Comparison of ENCODE assay signal across 8 mouse cellular contexts in the genomic region with DNA sequence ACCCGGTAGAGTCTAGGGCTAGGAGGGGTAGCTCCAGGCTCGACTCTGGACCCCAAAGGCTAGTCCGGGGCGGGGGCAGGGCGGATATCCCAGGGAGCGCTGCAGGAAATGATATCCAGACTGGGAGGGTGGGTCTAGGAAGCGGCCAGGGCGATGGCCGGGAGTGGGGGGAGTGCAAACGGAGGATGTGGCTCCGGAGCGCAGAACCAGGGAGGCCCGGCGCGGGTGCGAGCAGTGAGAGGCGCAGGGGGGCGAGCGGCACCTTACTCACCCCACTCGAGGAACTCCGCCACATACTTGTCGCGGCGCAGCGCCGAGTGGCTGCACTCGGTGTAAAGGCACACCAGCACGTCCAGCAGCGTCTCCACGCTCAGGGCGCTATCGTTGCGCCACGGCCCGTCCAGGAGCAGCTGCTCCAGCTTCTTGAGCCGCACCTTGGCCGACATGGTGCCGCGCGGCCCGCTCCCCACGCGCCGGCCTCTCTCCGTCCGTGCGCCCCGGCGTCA. TPM values are rescaled to one million over a fixed set of nuclear protein-coding genes. Genes with fewer than 3 reads are reported as not detected.
DNase-seq lines count a peak whose midpoint lies in the region; ATAC-seq and TF ChIP-seq lines count a peak whose summit lies in the region.

No protein-coding gene starts in this region.

- peak; percentile 54 for DNase-seq in cerebellum, adult 11 months
- no peak for DNase-seq in cerebellum, postnatal 36 days
- DNase-seq in adrenal gland, adult 8-10 months, result peak; percentile 56
- DNase-seq in kidney, postnatal 10 days, result peak; percentile 87
- DNase-seq in lung, postnatal 10 days, result peak; percentile 88
- peak; percentile 56 for DNase-seq in ovary, postnatal 36 days (ENCODE audit: low spot score)

- ATAC-seq in heart, embryonic 14.5 days (ENCODE audit: insufficient number of reproducible peaks, insufficient read depth, low FRiP score, low read depth), result peak; percentile 49

- peak overlapping the region; percentile 55 for H3K27ac ChIP-seq in embryonic fibroblast, embryonic 13.5 days (ENCODE audit: insufficient read depth, low read length)
- H3K27ac ChIP-seq in heart, embryonic 14.5 days (replicated peaks in 1 of 2; ENCODE audit: control insufficient read depth in 1 of 2, insufficient read depth in 1 of 2, low read depth in 2 of 2, low read length in 2 of 2), result peak overlapping the region; percentile 82 to 96

- peak overlapping the region; percentile 95 for H3K9ac ChIP-seq in heart, embryonic 14.5 days (ENCODE audit: low read length)

- 0 out of 2 replicates have a peak, but pooled peaks cover 5% of the 10 kb centered on the region for H3K36me3 ChIP-seq in heart, embryonic 14.5 days (ENCODE audit: control insufficient read depth, insufficient read depth, low read length)

- H3K4me2 ChIP-seq in heart, embryonic 14.5 days (ENCODE audit: low read length), result peak overlapping the region; percentile 71

- no peaks in the 10 kb centered on the region for H3K4me1 ChIP-seq in embryonic fibroblast, embryonic 13.5 days (ENCODE audit: control insufficient read depth, insufficient read depth, low read length)
- H3K4me1 ChIP-seq in heart, embryonic 14.5 days (ENCODE audit: control insufficient read depth in 2 of 2, insufficient read depth in 2 of 2, low read length in 2 of 2), result peaks cover 5 to 32% of the 10 kb centered on the region in 2 experiments

- H3K27me3 ChIP-seq in heart, embryonic 14.5 days (ENCODE audit: control insufficient read depth, insufficient read depth, low read length), result no peaks in the 10 kb centered on the region

- H3K4me3 ChIP-seq in embryonic fibroblast, embryonic 13.5 days (ENCODE audit: insufficient read depth, low read length), result peak overlapping the region; percentile 99
- peak overlapping the region; percentile 94 to 98 for H3K4me3 ChIP-seq in heart, embryonic 14.5 days (ENCODE audit: control insufficient read depth in 1 of 2, insufficient read depth in 1 of 2, low read depth in 1 of 2, low read length in 2 of 2)

- WGBS in heart, embryonic 14.5 days, result under 1% methylated on average over 39 of the region's 49 CpGs

- no peaks in the 10 kb centered on the region for H3K9me3 ChIP-seq in heart, embryonic 14.5 days (ENCODE audit: control insufficient read depth, low read length)

- TF ChIP-seq CTCF in embryonic fibroblast, embryonic 13.5 days (IDR thresholded peaks at IDR 0.05; ENCODE audit: borderline replicate concordance, insufficient read depth, low read length), result no peak

- TF ChIP-seq POLR2A in embryonic fibroblast, embryonic 13.5 days (IDR thresholded peaks at IDR 0.05; ENCODE audit: low read depth, low read length), result peak; percentile 47

RNA-seq across cellular contexts. Expression of a gene that starts 0.6 kb away (rescaled TPM):
- total RNA-seq in adrenal gland, adult 8-10 months (2022), result 100 to 1,000 TPM; 112 to 162 (median 141) TPM
- polyA plus RNA-seq in embryonic fibroblast, embryonic 13.5 days (2011; ENCODE audit: insufficient read length, low read depth, missing spikeins), result 60.0 and 71.1 TPM in 2 replicates
- polyA plus RNA-seq in heart, embryonic 14.5 days (2014; fragmentation: Nextera tagmentation; extraction: Ambion mirVana), result 27.0 and 28.9 TPM in 2 replicates

RNA-seq across cellular contexts. Expression of a gene that starts 29.7 kb away (rescaled TPM):
- total RNA-seq in adrenal gland, adult 8-10 months (2022), result 1 to 10 TPM in 1 of 4 experiments, under 1 TPM in 3; 0.67 to 1.0 (median 0.78) TPM
- not detected in 2 replicates for polyA plus RNA-seq in embryonic fibroblast, embryonic 13.5 days (2011; ENCODE audit: insufficient read length, low read depth, missing spikeins)
- polyA plus RNA-seq in heart, embryonic 14.5 days (2014; fragmentation: Nextera tagmentation; extraction: Ambion mirVana), result 1.2 TPM in 1 of 2 replicates, not detected in the other

RNA-seq across cellular contexts. Expression of a gene that starts 39.9 kb away (rescaled TPM):
- 10 to 100 TPM in 1 of 4 experiments, 1 to 10 TPM in 3; 3.2 to 10.0 (median 7.8) TPM for total RNA-seq in adrenal gland, adult 8-10 months (2022)
- polyA plus RNA-seq in embryonic fibroblast, embryonic 13.5 days (2011; ENCODE audit: insufficient read length, low read depth, missing spikeins), result 6.2 and 6.4 TPM in 2 replicates
- polyA plus RNA-seq in heart, embryonic 14.5 days (2014; fragmentation: Nextera tagmentation; extraction: Ambion mirVana), result 8.1 and 9.4 TPM in 2 replicates

Comparison
In these comparisons a context has a peak if more than half of its experiments do, and no peak if none do; other contexts are left out.
1. DNase-seq: peak in cerebellum, adult 11 months (single experiment), adrenal gland, adult 8-10 months (single experiment), kidney, postnatal 10 days (single experiment), lung, postnatal 10 days (single experiment) and ovary, postnatal 36 days (single experiment); none in cerebellum, postnatal 36 days (0 of 2).